Mouse (Mus musculus) monocyte, adult 2 months (primary cell): ENCODE measurements around the gene Fam240a.

Source experiments
- DNase-seq, 2 experiments: peaks; one replicate each; pipeline ENCODE4 v3.0.0; 2022; ENCODE audit warnings: low spot score in 2 of 2, low read depth in 1 of 2

The Fam240a gene

GRCm38 (mm10) chr9:110916786-110917185 lies at the start of gene Fam240a:
TSS of gene Fam240a (minus strand) at chr9:110916861.
- DNase-seq, result no peak

GRCm38 (mm10) chr9:110965910-110966231 lies 49.2 kb upstream of the Fam240a start:
- no peak for DNase-seq

GRCm38 (mm10) chr9:110965062-110965909 lies 48.6 kb upstream of the Fam240a start:
- DNase-seq, result no peak

- DNase-seq, result no peak
These were observed 47.0 kb upstream of the Fam240a start for GRCm38 (mm10) chr9:110963566-110964115.

- DNase-seq, result no peak
These were observed 44.7 kb upstream of the Fam240a start for GRCm38 (mm10) chr9:110961386-110961785.

- DNase-seq, result no peak
These were observed 43.8 kb upstream of the Fam240a start for GRCm38 (mm10) chr9:110960230-110961149.

GRCm38 (mm10) chr9:110959669-110960068 lies 43.0 kb upstream of the Fam240a start:
- no peak for DNase-seq

- no peak for DNase-seq
These were observed 39.3 kb upstream of the Fam240a start for GRCm38 (mm10) chr9:110955962-110956361.

- no peak for DNase-seq
These were observed 38.2 kb upstream of the Fam240a start for GRCm38 (mm10) chr9:110954681-110955445.

- no peak for DNase-seq
These were observed 37.1 kb upstream of the Fam240a start for GRCm38 (mm10) chr9:110953550-110954461.

- no peak for DNase-seq
These were observed 36.4 kb upstream of the Fam240a start for GRCm38 (mm10) chr9:110952931-110953549.

- DNase-seq, result no peak
These were observed 35.7 kb upstream of the Fam240a start for GRCm38 (mm10) chr9:110952398-110952797.

- DNase-seq, result no peak
These were observed 35.2 kb upstream of the Fam240a start for GRCm38 (mm10) chr9:110951866-110952265.

GRCm38 (mm10) chr9:110951397-110951796 lies 34.7 kb upstream of the Fam240a start, which contains the start of gene Lrrc2:
TSS of gene Lrrc2 (plus strand) at chr9:110951545.
- no peak for DNase-seq

- DNase-seq, result no peak
These were observed 33.4 kb upstream of the Fam240a start for GRCm38 (mm10) chr9:110950109-110950508.

- no peak for DNase-seq
These were observed 32.2 kb upstream of the Fam240a start for GRCm38 (mm10) chr9:110948813-110949310.

GRCm38 (mm10) chr9:110947900-110948299 lies 31.2 kb upstream of the Fam240a start:
- no peak for DNase-seq

- no peak for DNase-seq
These were observed 30.6 kb upstream of the Fam240a start for GRCm38 (mm10) chr9:110947261-110947661.

GRCm38 (mm10) chr9:110946548-110947044 lies 29.9 kb upstream of the Fam240a start:
- no peak for DNase-seq
